Mouse (Mus musculus): Measurements from ENCODE around the gene Slit1. TPM values are rescaled to one million over a fixed set of nuclear protein-coding genes. Genes with fewer than 3 reads are reported as not detected.

Slit1 gene
- total RNA-seq, 2 experiments from 2014 or later = 46.4 to 49.8 TPM

GRCm38 (mm10) chr19:41663506-41664242 is 79.8 kb downstream of the Slit1 start:
- DNase-seq (ENCODE audit: low spot score in 2 of 2) = no peak
- intact Hi-C loops (cut with DNase I) = no loop called here

GRCm38 (mm10) chr19:41661466-41661865 is 82.0 kb downstream of the Slit1 start:
- DNase-seq (ENCODE audit: low spot score in 2 of 2) = peak in 1 of 2 experiments; percentile 63
- intact Hi-C loops (cut with DNase I) = loop anchor here (1.0 kb wide), 1 partner anchor 36 kb away; no protein-coding TSS in a partner anchor

DNA sequence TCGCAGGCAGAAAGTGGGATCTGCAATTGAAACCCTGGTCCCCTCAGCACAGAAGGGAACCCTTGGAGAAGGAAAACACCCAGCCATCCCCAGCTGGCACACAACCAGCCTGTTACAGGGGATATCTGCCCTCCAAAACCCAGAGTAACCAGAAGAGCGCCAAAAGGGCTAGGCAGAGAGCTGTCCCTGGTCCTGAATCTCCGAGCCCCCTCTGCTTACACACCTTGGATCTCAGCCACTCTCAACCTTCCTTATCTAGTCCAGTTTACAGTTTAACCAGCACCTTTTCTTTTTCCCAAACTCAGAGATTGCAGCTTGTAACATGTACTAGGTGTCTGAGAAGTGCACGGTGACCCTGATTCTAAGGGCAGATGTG is 82.5 kb downstream of the Slit1 start:
- intact Hi-C loops (cut with DNase I) = loop anchor here (1.0 kb wide), 1 partner anchor 36 kb away; no protein-coding TSS in a partner anchor
- DNase-seq (ENCODE audit: low spot score in 2 of 2) = no peak

DNA sequence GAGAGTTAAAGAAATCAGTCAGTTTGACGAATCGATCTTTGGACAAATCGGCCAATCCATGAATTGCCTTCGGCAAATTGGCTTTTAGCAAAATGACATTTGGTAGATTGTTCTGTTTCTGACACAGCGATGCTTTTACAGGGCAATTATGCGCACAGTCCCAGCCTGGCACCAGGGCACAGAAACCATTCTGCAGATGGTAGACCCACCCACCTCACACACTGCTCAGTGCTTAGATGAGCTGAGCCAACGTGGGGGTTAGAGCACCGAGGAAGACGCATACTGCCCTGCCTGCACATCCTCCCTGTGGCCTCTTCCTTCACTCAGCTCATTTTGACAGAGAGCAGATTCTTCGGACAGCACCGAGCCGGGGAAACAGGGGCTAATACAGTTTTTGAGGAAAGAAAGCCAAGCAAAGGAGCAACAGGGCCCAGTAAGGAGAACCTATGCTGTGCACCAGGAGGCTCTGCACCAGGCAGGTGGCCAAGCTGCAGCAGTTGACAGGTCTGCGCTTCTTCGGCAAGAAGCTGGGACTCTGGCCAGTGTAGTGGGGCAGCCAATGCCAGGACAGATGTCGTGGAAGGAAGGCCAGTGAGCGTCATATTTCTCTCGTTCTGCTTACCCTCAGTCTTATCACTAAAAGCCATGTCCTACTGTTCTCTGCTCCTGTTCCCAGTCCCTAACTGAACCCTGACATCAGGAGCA is 83.0 kb downstream of the Slit1 start:
- peak in 1 of 2 experiments; percentile 80 for DNase-seq (ENCODE audit: low spot score in 2 of 2)
- intact Hi-C loops (cut with DNase I) = no loop called here

DNA sequence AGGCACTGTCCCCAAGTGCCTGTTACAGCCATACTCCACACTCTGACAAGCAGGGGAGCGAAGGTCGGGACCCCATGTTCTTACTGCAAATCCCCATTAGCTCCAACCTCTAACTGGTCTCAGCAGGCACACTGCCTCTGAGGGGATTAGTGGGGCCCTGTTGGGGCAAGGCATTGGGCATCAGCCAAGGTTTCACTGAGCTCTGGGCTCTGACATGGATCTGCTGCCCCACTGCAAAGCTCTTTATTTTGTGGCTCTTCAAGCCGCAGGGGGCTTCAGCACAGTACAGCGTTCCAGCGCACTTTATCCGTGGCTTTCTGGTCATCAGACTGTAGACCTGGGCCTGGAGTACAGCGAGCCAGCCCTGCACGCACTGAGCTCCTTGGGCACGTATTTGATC is 86.0 kb downstream of the Slit1 start:
- DNase-seq (ENCODE audit: low spot score in 2 of 2) = no peak
- intact Hi-C loops (cut with DNase I) = no loop called here

DNA sequence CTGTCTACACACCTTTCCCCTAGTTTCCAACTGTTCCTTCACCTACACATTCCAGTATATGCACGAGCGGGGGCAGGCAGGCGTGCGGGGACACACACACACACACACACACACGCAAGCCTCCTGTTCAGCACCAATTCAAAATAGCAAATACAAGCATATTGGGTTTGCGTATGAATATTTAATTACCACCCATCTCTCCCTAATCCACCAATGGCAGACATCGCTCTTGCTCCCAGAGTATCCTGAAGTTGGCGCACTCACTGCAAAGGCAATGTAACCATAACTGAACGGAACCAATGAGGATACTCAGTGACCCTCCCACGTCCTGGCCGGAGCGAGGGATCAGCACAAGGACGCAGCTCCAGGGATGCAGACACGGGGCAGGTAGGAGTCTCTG is 86.8 kb downstream of the Slit1 start:
- intact Hi-C loops (cut with DNase I) = loop anchor here (1.0 kb wide), 1 partner anchor 107 kb away; no protein-coding TSS in a partner anchor
- no peak for DNase-seq (ENCODE audit: low spot score in 2 of 2)

- DNase-seq (ENCODE audit: low spot score in 2 of 2) = peak; percentile 72 to 78
- intact Hi-C loops (cut with DNase I) = loop anchor here (1.0 kb wide), 1 partner anchor 107 kb away; no protein-coding TSS in a partner anchor
These were observed 87.5 kb downstream of the Slit1 start for GRCm38 (mm10) chr19:41655970-41656369.

DNA sequence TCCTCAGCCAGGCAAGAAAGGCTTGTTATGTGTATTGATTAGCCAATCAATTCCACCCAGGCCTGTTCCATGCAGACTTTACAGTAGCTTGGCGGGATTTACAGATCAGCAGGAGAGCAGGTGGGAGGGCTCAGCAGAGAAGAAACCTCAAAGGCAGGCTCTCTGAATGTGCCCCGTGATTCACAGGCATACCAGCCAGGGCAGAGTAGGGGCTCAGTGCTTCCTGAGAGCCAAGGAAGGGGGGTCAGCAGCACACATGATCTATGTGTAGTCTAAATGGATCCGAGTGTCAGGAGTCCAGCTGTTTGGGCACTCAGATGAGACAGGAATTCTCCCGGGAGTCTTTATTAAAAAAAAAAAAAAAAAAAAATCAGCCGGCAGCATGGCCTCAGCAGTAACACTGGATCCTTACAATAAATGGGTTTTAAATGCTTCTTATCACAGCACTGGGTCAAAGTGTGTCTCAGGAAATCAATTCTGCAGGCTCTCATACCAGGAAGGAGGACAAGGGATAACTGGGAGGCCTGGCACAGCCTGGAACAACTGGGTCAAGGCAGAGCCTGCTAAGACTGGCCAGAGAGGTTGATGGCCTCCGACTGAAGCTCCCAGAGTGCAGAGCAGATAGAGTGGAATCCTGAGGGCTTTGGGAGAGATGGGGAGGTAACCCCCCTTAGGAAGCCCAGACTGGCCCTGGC is 88.2 kb downstream of the Slit1 start:
- intact Hi-C loops (cut with DNase I) = no loop called here
- no peak for DNase-seq (ENCODE audit: low spot score in 2 of 2)

DNA sequence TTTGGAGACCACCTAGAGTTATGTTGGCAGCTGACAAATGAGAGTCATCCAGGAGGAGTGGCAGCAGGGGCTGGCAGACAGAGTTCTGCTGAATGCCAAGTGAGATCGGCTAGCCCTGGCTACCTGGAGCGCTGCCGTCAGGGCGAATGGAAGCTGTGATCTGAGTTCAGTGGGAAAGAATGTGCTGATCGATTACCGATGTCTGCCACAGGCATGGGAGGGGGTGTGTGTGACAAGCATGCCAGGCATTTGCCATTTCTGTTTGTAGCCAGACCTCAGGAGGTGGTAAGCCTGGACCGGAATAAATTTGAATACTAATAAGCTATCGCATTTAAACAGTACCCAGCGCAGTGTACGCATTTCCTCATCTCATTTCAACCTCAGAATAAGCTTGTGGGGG is 91.5 kb downstream of the Slit1 start:
- intact Hi-C loops (cut with DNase I) = no loop called here
- DNase-seq (ENCODE audit: low spot score in 2 of 2) = no peak

DNA sequence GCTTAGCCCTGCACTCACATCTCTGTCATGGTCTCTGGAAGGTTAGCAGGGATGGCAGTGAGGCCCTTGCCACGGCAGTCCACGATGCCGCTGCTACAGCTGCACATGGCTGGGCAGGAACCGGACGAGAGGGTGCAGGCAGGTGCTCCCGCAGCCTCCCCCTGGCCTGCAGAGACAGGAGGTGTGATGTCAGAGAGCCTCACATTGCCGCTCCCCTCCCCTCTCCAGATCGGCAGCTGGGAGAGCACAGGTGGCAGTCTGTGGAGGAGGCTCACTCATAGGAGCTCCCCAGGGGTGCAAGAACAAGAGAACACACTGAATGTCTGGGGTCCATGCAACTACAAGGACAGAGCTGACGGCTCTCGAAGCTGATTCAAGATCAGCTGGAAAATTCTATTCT is 94.1 kb downstream of the Slit1 start:
- intact Hi-C loops (cut with DNase I) = no loop called here
- peak in 1 of 2 experiments; percentile 25 for DNase-seq (ENCODE audit: low spot score in 2 of 2)

DNA sequence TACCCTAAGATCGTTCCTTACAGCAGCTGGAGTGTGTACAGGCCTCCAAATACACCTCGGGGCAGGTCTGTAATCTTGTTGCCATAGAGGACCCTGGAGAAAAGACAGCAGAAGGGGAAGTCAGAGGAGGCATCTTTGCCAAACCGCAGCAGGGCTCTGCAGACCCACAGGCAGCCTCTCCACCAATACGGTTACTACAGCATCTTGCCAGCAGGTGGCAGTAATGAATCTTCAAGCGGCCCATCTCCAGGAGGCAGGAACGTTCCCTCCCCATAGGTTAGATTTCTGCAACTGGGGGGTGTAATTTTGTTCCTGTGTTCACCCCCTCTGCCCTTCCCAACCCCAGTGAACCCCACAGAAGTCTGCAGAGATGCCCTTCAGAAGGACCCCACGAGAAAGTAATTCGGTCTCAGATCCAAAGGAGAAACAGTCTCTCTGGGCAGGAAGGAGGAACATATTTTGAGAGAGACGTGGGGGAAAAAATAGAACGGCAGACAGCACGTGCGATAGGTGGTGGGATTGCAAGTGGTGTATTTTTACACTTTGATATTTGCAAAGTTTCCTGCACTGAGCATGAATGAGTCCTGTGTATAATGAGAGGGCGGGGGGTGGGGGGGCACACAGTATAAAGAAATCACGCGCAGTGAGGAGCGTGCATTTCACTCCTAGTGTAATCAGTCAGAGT is 96.4 kb downstream of the Slit1 start:
- DNase-seq (ENCODE audit: low spot score in 2 of 2) = peak; percentile 87 to 89
- intact Hi-C loops (cut with DNase I) = loop anchor here (2.0 kb wide), 1 partner anchor 114 kb away; no protein-coding TSS in a partner anchor

DNA sequence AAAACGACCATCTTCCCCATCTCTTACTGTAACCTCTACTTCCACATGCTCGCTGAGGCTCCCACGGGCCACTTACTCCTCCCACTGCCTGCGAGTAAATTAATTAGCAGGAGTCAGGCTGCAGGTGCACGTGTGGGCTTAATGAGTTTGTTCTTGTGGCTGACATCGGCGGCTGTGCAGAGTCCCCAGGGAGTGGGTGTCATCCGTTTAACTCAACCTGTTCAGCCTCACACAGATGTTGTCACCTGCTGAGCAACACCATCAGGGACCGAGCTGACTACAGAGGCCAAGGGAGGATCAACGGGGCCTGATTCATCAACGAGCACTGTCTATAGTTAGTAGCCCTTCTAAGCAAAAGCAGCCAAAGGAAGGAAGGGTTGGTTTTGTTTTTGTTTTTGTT is 100.5 kb downstream of the Slit1 start:
- DNase-seq (ENCODE audit: low spot score in 2 of 2) = no peak
- intact Hi-C loops (cut with DNase I) = no loop called here

DNA sequence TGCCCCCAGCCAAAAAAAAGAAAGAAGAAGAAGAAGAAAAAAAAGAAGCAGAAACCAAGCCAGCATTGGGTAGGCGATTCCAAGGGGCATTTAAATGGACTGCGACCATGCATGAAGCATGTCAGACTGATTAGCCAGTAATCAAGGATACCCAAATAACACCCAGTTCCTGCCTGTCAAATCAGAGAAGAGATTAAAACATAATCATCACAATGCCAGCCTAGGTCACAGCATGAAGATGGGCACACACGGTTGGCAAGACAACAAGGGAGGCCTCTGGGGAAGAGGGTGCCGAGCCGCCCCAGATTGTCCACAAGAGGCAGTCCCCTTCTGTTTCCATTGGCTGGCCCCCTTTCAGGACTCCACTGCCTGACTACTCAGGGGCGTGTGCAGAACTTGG is 108.5 kb downstream of the Slit1 start:
- intact Hi-C loops (cut with DNase I) = no loop called here
- DNase-seq (ENCODE audit: low spot score in 2 of 2) = no peak

DNA sequence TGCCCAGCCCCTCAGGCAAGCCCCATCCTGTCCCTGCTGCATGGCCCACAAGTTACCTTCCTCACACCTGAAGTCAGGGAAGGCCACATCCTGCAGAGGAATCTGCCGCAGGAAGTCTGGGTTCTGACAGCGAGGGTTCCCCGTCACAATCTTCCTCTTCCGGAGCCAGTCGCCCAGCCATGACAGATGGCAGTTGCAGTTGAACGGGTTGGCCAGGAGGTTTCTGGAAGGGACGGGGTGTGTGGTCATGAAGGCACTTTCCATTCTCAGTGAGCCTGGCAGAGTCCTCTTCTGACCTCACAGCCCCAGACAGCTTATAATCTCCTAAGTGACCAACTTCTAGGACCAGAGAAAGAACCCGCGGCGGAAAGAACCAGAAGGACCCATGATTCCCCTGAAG is 109.4 kb downstream of the Slit1 start:
- intact Hi-C loops (cut with DNase I) = no loop called here
- no peak for DNase-seq (ENCODE audit: low spot score in 2 of 2)

DNA sequence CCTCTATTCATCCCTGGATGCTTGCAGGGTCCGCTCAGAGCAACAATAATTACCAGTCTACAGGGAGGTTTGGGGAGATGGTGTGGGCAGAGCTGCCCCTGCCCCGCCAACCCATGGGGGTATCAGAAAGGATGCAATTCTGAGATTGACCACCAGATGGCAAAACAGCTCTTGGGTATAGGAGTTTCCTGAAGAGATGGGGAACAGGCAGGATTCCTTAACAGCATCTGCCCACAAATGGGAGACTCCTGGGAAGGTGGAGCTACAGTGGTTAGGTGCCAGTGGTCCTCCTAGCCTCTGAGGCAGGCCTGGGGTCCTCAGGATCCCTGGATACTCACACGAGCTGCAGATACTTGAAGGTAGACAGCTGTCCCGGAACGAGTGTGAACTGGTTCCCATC is 113.9 kb downstream of the Slit1 start:
- peak; percentile 54 to 72 for DNase-seq (ENCODE audit: low spot score in 2 of 2)
- intact Hi-C loops (cut with DNase I) = loop anchor here (1.0 to 10.0 kb wide), 2 partner anchors 135 to 545 kb away; no protein-coding TSS in a partner anchor

- no peak for DNase-seq (ENCODE audit: low spot score in 2 of 2)
- intact Hi-C loops (cut with DNase I) = loop anchor here (1.0 to 10.0 kb wide), 2 partner anchors 135 to 544 kb away; no protein-coding TSS in a partner anchor
These were observed 114.5 kb downstream of the Slit1 start for GRCm38 (mm10) chr19:41628970-41629369.

DNA sequence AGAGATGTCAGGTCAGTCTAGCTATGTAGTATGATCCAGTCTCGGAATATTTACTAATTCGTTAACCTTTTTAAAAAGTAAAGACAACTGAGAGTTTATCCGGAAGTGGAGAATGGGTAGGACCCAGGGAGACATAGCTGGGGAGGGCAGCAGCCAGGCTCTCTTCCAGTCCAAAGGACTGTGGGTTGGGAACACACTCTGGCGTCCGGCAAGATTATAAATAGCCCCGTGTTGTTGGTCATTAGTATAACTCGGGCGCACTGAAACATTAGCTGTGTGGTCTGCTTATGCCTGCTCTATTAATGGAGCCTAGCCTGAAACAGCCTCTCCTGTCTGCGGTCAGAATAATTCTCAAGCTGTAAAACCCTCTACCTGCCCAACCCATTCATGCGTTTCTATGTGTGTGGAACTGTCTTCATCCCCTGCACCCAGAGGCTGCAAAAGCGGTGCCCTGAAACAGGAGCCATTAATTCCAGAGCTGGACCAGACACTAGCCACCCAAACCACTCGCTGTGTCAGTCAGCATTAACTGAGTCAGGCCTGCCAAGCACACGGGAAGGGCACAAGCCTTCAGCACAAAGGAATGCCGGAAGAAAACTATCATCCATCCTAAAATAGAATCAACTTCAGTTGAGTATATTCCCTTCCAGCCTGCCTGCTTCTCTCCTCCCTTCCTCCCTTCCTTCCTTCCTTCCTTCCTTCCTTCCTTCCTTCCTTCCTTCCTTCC is 122.9 kb downstream of the Slit1 start:
- no peak for DNase-seq (ENCODE audit: low spot score in 2 of 2)
- intact Hi-C loops (cut with DNase I) = loop anchor here (10.0 kb wide), 1 partner anchor 536 kb away; no protein-coding TSS in a partner anchor

DNA sequence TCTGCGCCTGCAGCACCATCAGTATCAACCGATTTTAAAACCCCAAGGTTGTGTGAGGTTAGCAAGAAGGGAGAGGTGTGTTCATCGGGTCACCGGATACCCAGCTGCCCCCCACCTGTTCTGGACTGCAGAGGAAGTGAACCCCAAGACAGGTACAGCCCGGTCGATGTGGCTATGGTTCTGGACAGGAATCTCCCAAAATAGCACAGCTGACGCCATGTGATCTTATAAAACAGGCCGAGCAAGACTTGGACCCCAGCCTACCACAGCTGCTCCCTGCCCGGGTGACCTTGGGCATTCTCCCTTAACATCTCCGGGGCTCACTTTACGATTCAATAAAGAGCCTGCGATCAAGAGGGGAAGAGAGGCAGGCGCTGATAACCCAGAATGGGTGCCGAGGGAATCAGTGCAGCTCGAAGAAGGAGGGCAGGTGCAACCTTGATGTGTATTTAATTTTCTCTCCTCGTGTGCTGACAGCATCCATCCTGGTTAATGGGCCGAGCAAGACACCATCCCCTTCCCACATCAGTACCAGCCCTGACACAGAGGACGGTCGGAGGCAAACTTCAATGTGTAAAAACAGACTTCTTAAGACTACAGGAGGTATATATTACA is 124.6 kb downstream of the Slit1 start:
- intact Hi-C loops (cut with DNase I) = loop anchor here (10.0 kb wide), 1 partner anchor 304 kb away; no protein-coding TSS in a partner anchor
- DNase-seq (ENCODE audit: low spot score in 2 of 2) = no peak

Data from left cerebral cortex, postnatal 25 days (tissue).